Mouse (Mus musculus) brain, embryonic 18.5 days (tissue): Measurements from ENCODE around the gene Aspa.

Source experiments
- DNase-seq: peaks from one replicate; pipeline ENCODE4 v3.0.0-alpha.2; 2012; ENCODE audit warnings: low read depth, low spot score

Gene Aspa

DNA sequence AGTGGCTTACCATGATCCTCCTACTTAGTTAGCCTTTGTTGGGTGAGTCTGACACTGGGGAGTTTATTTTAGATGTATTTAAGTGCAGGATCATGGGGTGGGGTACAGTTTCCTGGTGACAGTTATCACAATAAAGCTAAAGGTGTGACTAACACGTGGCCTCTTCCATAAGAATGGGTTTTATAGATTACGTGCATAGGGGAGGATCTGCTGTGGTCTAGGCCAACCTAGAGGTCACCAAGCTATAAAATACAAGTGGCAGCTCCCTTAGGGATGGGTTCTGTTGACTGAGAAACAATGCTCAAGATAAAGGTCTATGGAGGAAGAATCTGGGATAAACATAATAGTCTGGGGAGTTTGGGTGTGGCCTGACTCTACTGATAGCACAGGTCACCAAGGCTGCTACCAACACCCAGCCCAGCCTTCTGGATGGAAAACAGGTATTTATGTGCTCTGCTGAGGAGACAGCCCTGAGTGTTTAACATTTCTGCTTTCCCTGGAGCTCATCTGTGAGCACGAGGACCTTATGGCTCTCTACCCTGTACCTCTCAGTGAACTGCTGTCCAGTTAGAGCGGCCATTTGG is 71.9 kb downstream of the Aspa start:
- DNase-seq, result no peak
